In genomic region chr1:58652480-58653403, GRCm38 (mm10) we compare ENCODE assay signal across 7 mouse cellular contexts. TPM values are rescaled to one million over a fixed set of nuclear protein-coding genes. Genes with fewer than 3 reads are reported as not detected.
DNase-seq lines count a peak whose midpoint lies in the region; ATAC-seq lines count a peak whose summit lies in the region.

No protein-coding gene starts in this region.

- intact Hi-C loops in left cerebral cortex, postnatal 4 days (cut with DNase I): no loop called here

- WGBS in intestine, embryonic 14.5 days: 2% methylated on average over 37 of the region's 37 CpGs
- WGBS in midbrain, embryonic 11.5 days: 2% methylated on average over 37 of the region's 37 CpGs

- H3K4me3 ChIP-seq in intestine, embryonic 14.5 days (ENCODE audit: low read depth, low read length): peak overlapping the region; percentile 57
- peak overlapping the region; percentile 49 for H3K4me3 ChIP-seq in midbrain, embryonic 11.5 days (ENCODE audit: low read depth, low read length)

- DNase-seq in adrenal gland, adult 18-20 months (ENCODE audit: low spot score in 2 of 2): peak; percentile 69 to 75
- DNase-seq in embryo, embryonic 10.5 days (ENCODE audit: low spot score): peak; percentile 60
- DNase-seq in gastrocnemius, postnatal 25 days: peak; percentile 51
- DNase-seq in intestine, embryonic 14.5 days (ENCODE audit: low spot score): peak; percentile 85
- DNase-seq in left cerebral cortex, postnatal 4 days: peak; percentile 52
- peak; percentile 94 for DNase-seq in midbrain, embryonic 11.5 days (ENCODE audit: low spot score, missing footprints)
- peak; percentile 29 for DNase-seq in skeletal muscle tissue, adult 2 months (ENCODE audit: low read depth, low spot score)

- peak; percentile 75; the same call in 1 of the 2 replicates for ATAC-seq in intestine, embryonic 14.5 days (replicated peaks; ENCODE audit: low FRiP score, low TSS enrichment, low read depth)
- ATAC-seq in midbrain, embryonic 11.5 days (ENCODE audit: low FRiP score): peak; percentile 84

- no peaks in the 10 kb centered on the region for H3K4me1 ChIP-seq in intestine, embryonic 14.5 days (replicated peaks; ENCODE audit: control insufficient read depth, insufficient read depth, low read length)
- H3K4me1 ChIP-seq in midbrain, embryonic 11.5 days (ENCODE audit: control insufficient read depth, insufficient read depth, low read length): no peaks in the 10 kb centered on the region

- peak overlapping the region; percentile 74 for H3K9ac ChIP-seq in intestine, embryonic 14.5 days (ENCODE audit: low read length)
- peak overlapping the region; percentile 69 for H3K9ac ChIP-seq in midbrain, embryonic 11.5 days (ENCODE audit: low read length)

- no peak overlapping the region for H3K27ac ChIP-seq in intestine, embryonic 14.5 days (ENCODE audit: low read depth)
- no peak overlapping the region for H3K27ac ChIP-seq in midbrain, embryonic 11.5 days (ENCODE audit: low read depth, low read length)

- no peaks in the 10 kb centered on the region for H3K27me3 ChIP-seq in intestine, embryonic 14.5 days (replicated peaks; ENCODE audit: control insufficient read depth, insufficient read depth, low read length)
- H3K27me3 ChIP-seq in midbrain, embryonic 11.5 days (ENCODE audit: control insufficient read depth, insufficient read depth, low read length): no peaks in the 10 kb centered on the region

- no peaks in the 10 kb centered on the region for H3K36me3 ChIP-seq in intestine, embryonic 14.5 days (ENCODE audit: control insufficient read depth, insufficient read depth, low read length)
- no peaks in the 10 kb centered on the region for H3K36me3 ChIP-seq in midbrain, embryonic 11.5 days (ENCODE audit: control insufficient read depth, insufficient read depth, low read length)

- no peaks in the 10 kb centered on the region for H3K9me3 ChIP-seq in intestine, embryonic 14.5 days (ENCODE audit: control insufficient read depth, low read length)
- no peaks in the 10 kb centered on the region for H3K9me3 ChIP-seq in midbrain, embryonic 11.5 days (ENCODE audit: control insufficient read depth, low read length)

- peak overlapping the region; percentile 72 for H3K4me2 ChIP-seq in intestine, embryonic 14.5 days (ENCODE audit: low read length)
- peak overlapping the region; percentile 72 for H3K4me2 ChIP-seq in midbrain, embryonic 11.5 days

RNA-seq across cellular contexts. Expression of gene Als2cr12, which starts 43.0 kb away (rescaled TPM):
- 1 to 10 TPM; 1.1 to 2.4 TPM for total RNA-seq in adrenal gland, adult 18-20 months (2021)
- not detected for total RNA-seq in gastrocnemius, postnatal 25 days (2021)
- 0.13 TPM in 1 of 2 replicates, not detected in the other for polyA plus RNA-seq in intestine, embryonic 14.5 days (2014; fragmentation: Nextera tagmentation; extraction: Ambion mirVana)
- total RNA-seq in left cerebral cortex, postnatal 4 days (2021): not detected
- not detected in 2 replicates for polyA plus RNA-seq in midbrain, embryonic 11.5 days (2014; fragmentation: Nextera tagmentation; extraction: Ambion mirVana)

RNA-seq across cellular contexts. Expression of gene Cflar, which starts 58.6 kb away (rescaled TPM):
- 100 to 1,000 TPM; 109 to 110 TPM for total RNA-seq in adrenal gland, adult 18-20 months (2021)
- total RNA-seq in gastrocnemius, postnatal 25 days (2021): 10 to 100 TPM; 40.0 to 41.4 TPM
- 26.1 and 27.1 TPM in 2 replicates for polyA plus RNA-seq in intestine, embryonic 14.5 days (2014; fragmentation: Nextera tagmentation; extraction: Ambion mirVana)
- total RNA-seq in left cerebral cortex, postnatal 4 days (2021): 10 to 100 TPM; 25.7 to 38.9 TPM
- 19.1 and 20.9 TPM in 2 replicates for polyA plus RNA-seq in midbrain, embryonic 11.5 days (2014; fragmentation: Nextera tagmentation; extraction: Ambion mirVana)

Comparison
In these comparisons a context has a peak if more than half of its experiments do, and no peak if none do; other contexts are left out.
1. DNase-seq: peak in every context shown above with its lines; median percentile 94 in midbrain, embryonic 11.5 days; 85 in intestine, embryonic 14.5 days; 72 in adrenal gland, adult 18-20 months; 60 in embryo, embryonic 10.5 days; 52 in left cerebral cortex, postnatal 4 days; 51 in gastrocnemius, postnatal 25 days; 29 in skeletal muscle tissue, adult 2 months.